Mouse (Mus musculus) thymus, adult 2 months (tissue): Measurements from ENCODE around the gene Ptrh1. TPM values are rescaled to one million over a fixed set of nuclear protein-coding genes. Genes with fewer than 3 reads are reported as not detected.

Source experiments
- DNase-seq: peaks from one replicate; pipeline ENCODE4 v3.0.0; 2021
- H3K27ac ChIP-seq: fragments of 200-500 bp; 2 replicates; pipeline ENCODE4 v1.5.1; 2012; ENCODE audit warnings: low read length, control low read depth; ENCODE audit not compliant: control insufficient read depth, insufficient read depth
- H3K27me3 ChIP-seq: fragments of 200-500 bp; 2 replicates; pipeline ENCODE4 v1.6.1; 2012; ENCODE audit warnings: mild to moderate bottlenecking, low read length, moderate library complexity, mixed read lengths; ENCODE audit not compliant: control insufficient read depth, insufficient read depth
- H3K36me3 ChIP-seq: fragments of 200-500 bp; 2 replicates; pipeline ENCODE4 v1.6.1; 2012; ENCODE audit warnings: mild to moderate bottlenecking, low read length, moderate library complexity; ENCODE audit not compliant: control insufficient read depth, insufficient read depth
- H3K4me1 ChIP-seq: fragments of 200-500 bp; replicated peaks from 2 replicates; pipeline ENCODE4 v1.6.1; 2012; ENCODE audit warnings: low read length; ENCODE audit not compliant: control insufficient read depth, insufficient read depth
- H3K4me3 ChIP-seq: fragments of 200-500 bp; 2 replicates; pipeline ENCODE4 v1.5.1; 2012; ENCODE audit warnings: mild to moderate bottlenecking, low read length, control low read depth, moderate library complexity; ENCODE audit not compliant: control insufficient read depth, insufficient read depth
- CTCF ChIP-seq: fragments of 200-500 bp; IDR thresholded peaks from 2 replicates; pipeline ENCODE4 v1.5.1; 2012; ENCODE audit warnings: mild to moderate bottlenecking, control low read depth, low read length, moderate library complexity, borderline replicate concordance; ENCODE audit not compliant: control insufficient read depth, poor library complexity, insufficient read depth; ENCODE audit errors: extremely low read depth
- POLR2A ChIP-seq: fragments of 200-500 bp; IDR thresholded peaks from 2 replicates; pipeline ENCODE4 v1.6.1; 2012; ENCODE audit warnings: mild to moderate bottlenecking, low read length, control low read depth, moderate library complexity; ENCODE audit not compliant: control insufficient read depth, poor library complexity, insufficient read depth; ENCODE audit errors: extremely low read depth
- WGBS: fragments of 180-500 bp; shearing (Covaris S2); methylation state at CpG from one replicate; pipeline ENCODE4 v1.1.7; 2018; 5-methylcytosine and 5-hydroxymethylcytosine counted together
- polyA plus RNA-seq: library from polyadenylated mRNA; depleted of rRNA; stranded (reverse); fragments of >200 nt; gene quantifications from 2 replicates; pipeline ENCODE4 v1.2.3, GENCODE M21; 2012

The Ptrh1 gene
- polyA plus RNA-seq, 1 experiment, result 43.4 TPM

- no peak for TF ChIP-seq POLR2A
- H3K36me3 ChIP-seq, result peaks cover 13% of the 10 kb centered on the region
- DNase-seq, result no peak
- H3K27ac ChIP-seq, result no peak overlapping the region
- WGBS, result 97% methylated on average over 14 of the region's 14 CpGs
- no peaks in the 10 kb centered on the region for H3K4me1 ChIP-seq
- H3K27me3 ChIP-seq, result no peaks in the 10 kb centered on the region
- H3K4me3 ChIP-seq, result no peak overlapping the region
Measured at GRCm38 (mm10) chr2:32761361-32761760, 14.2 kb upstream of the Ptrh1 start.

- H3K27me3 ChIP-seq, result no peaks in the 10 kb centered on the region
- no peaks in the 10 kb centered on the region for H3K4me1 ChIP-seq
- no peak overlapping the region for H3K27ac ChIP-seq
- no peak for TF ChIP-seq POLR2A
- no peak for TF ChIP-seq CTCF
- peaks cover 13% of the 10 kb centered on the region for H3K36me3 ChIP-seq
- H3K4me3 ChIP-seq, result no peak overlapping the region
- 94% methylated on average over 4 of the region's 4 CpGs for WGBS
- DNase-seq, result no peak
Measured at GRCm38 (mm10) chr2:32761859-32762258, 13.7 kb upstream of the Ptrh1 start.

GRCm38 (mm10) chr2:32763353-32763752, 12.2 kb upstream of the Ptrh1 start:
- no peak for DNase-seq
- peaks cover 13% of the 10 kb centered on the region for H3K36me3 ChIP-seq
- WGBS, result 83% methylated on average over 3 of the region's 3 CpGs

GRCm38 (mm10) chr2:32767241-32767640, 8.3 kb upstream of the Ptrh1 start:
- 82% methylated on average over 12 of the region's 12 CpGs for WGBS
- Histone ChIP-seq H3K27me3 (no peaks in the 10 kb centered on the region), H3K4me3 (no peak overlapping the region), H3K27ac (no peak overlapping the region), H3K36me3 (peaks cover 2% of the 10 kb centered on the region), H3K4me1 (peaks cover 14% of the 10 kb centered on the region)
- TF ChIP-seq CTCF, result no peak
- no peak for TF ChIP-seq POLR2A
- no peak for DNase-seq

More at GRCm38 (mm10) chr2:32763353-32763752, 12.2 kb upstream of the Ptrh1 start:
- H3K27ac ChIP-seq, result no peak overlapping the region
- TF ChIP-seq POLR2A (no peak), CTCF (no peak)
- no peak overlapping the region for H3K4me3 ChIP-seq
- no peaks in the 10 kb centered on the region for H3K27me3 ChIP-seq
- no peaks in the 10 kb centered on the region for H3K4me1 ChIP-seq

GRCm38 (mm10) chr2:32768661-32769285, 6.8 kb upstream of the Ptrh1 start:
- 83% methylated on average over 19 of the region's 19 CpGs for WGBS
- DNase-seq, result no peak

GRCm38 (mm10) chr2:32769327-32770085, 6.1 kb upstream of the Ptrh1 start:
- no peak overlapping the region for H3K4me3 ChIP-seq
- no peaks in the 10 kb centered on the region for H3K27me3 ChIP-seq
- 94% methylated on average over 5 of the region's 5 CpGs for WGBS
- peaks cover 22% of the 10 kb centered on the region for H3K4me1 ChIP-seq
- H3K36me3 ChIP-seq, result no peaks in the 10 kb centered on the region
- no peak overlapping the region for H3K27ac ChIP-seq
- no peak for DNase-seq
- TF ChIP-seq POLR2A, result no peak
- no peak for TF ChIP-seq CTCF

More at GRCm38 (mm10) chr2:32768661-32769285, 6.8 kb upstream of the Ptrh1 start:
- H3K36me3 ChIP-seq, result no peaks in the 10 kb centered on the region
- peaks cover 22% of the 10 kb centered on the region for H3K4me1 ChIP-seq
- no peak for TF ChIP-seq CTCF
- no peak for TF ChIP-seq POLR2A
- H3K27me3 ChIP-seq, result no peaks in the 10 kb centered on the region
- no peak overlapping the region for H3K27ac ChIP-seq
- H3K4me3 ChIP-seq, result no peak overlapping the region

GRCm38 (mm10) chr2:32771886-32772285, 3.7 kb upstream of the Ptrh1 start:
- no peak for DNase-seq
- H3K4me3 ChIP-seq, result no peak overlapping the region
- no peaks in the 10 kb centered on the region for H3K36me3 ChIP-seq
- 73% methylated on average over 12 of the region's 12 CpGs for WGBS
- TF ChIP-seq CTCF (no peak), POLR2A (no peak)
- peaks cover 37% of the 10 kb centered on the region for H3K4me1 ChIP-seq
- no peaks in the 10 kb centered on the region for H3K27me3 ChIP-seq
- H3K27ac ChIP-seq, result no peak overlapping the region
